ENCODE assay signal across 1 mouse cellular context in genomic region chr11:78102958-78103747, GRCm38 (mm10).
A peak's percentile ranks its signal among the peaks of the same experiment; 100 is the strongest.
TF ChIP-seq lines count a peak whose summit lies in the region.

No protein-coding gene starts in this region.

TF ChIP-seq in MEL, 35 proteins besides CTCF, POLR2A, EP300 and RAD21 (continued from another document):
- TF ChIP-seq BHLHE40 (IDR thresholded peaks at IDR 0.05; ENCODE audit: borderline replicate concordance, low read depth, low read length): peak; percentile 33; the same call in 1 of the 2 replicates
